Mouse (Mus musculus): ENCODE measurements around the gene Ski.

- no peak for TF ChIP-seq CTCF (IDR thresholded peaks at IDR 0.05; ENCODE audit: insufficient read depth, low read length)
- TF ChIP-seq POLR2A (IDR thresholded peaks at IDR 0.05; ENCODE audit: borderline replicate concordance, extremely low read depth, low read depth, low read length) = no peak
These were observed 105.8 kb downstream of the Ski start for GRCm38 (mm10) chr4:155116607-155117006.

Data from lung, adult 2 months (tissue).